Mouse (Mus musculus): ENCODE measurements around the gene Prkaca. TPM values are rescaled to one million over a fixed set of nuclear protein-coding genes. Genes with fewer than 3 reads are reported as not detected.

The Prkaca gene
- polyA plus RNA-seq, 1 experiment from 2014 or later: 164 TPM

DNA sequence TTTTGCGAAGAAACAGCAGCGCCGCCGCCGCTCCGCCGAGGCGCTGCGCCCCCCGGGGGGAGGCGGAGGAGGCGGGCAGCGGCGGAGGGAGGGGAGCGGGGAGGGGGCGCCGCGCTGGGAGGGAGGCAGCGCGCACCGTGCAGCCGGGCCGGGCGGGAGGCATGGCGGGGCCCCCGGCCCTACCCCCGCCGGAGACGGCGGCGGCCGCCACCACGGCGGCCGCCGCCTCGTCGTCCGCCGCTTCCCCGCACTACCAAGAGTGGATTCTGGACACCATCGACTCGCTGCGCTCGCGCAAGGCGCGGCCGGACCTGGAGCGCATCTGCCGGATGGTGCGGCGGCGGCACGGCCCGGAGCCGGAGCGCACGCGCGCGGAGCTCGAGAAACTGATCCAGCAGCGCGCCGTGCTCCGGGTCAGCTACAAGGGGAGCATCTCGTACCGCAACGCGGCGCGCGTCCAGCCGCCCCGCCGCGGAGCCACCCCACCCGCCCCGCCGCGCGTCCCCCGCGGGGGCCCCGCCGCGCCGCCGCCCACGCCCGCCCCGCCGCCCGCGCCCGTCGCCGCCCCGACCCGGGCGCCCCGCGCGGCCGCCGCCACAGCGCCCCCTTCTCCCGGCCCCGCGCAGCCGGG is 24.8 kb downstream of the Prkaca start, which contains the start of gene Samd1:
TSS of gene Samd1 (plus strand) at position 162 of the 631 bp plus-strand sequence.
- no peaks in the 10 kb centered on the region for H3K36me3 ChIP-seq (ENCODE audit: control insufficient read depth, insufficient read depth)
- H3K4me2 ChIP-seq (ENCODE audit: low read length): peak within 1 kb of the TSS; percentile 86
- peaks cover 4% of the 10 kb centered on the region; the same call in 1 of the 2 replicates for H3K27me3 ChIP-seq (replicated peaks; ENCODE audit: control insufficient read depth, insufficient read depth, low read length)
- H3K9ac ChIP-seq (replicated peaks; ENCODE audit: low read depth, low read length): peak within 1 kb of the TSS; percentile 69
- under 1% methylated on average over 41 of the region's 112 CpGs for WGBS
- H3K4me1 ChIP-seq (replicated peaks; ENCODE audit: control insufficient read depth, insufficient read depth, low read length): peaks cover 24% of the 10 kb centered on the region
- peak within 1 kb of the TSS; percentile 70 for H3K4me3 ChIP-seq (replicated peaks; ENCODE audit: low read length)
- peak within 1 kb of the TSS; percentile 92 for H3K27ac ChIP-seq (ENCODE audit: low read length)
- 0 out of 2 replicates have a peak, but pooled peaks have one; percentile 18 for ATAC-seq
- H3K9me3 ChIP-seq (ENCODE audit: control insufficient read depth, low read length): no peaks in the 10 kb centered on the region

DNA sequence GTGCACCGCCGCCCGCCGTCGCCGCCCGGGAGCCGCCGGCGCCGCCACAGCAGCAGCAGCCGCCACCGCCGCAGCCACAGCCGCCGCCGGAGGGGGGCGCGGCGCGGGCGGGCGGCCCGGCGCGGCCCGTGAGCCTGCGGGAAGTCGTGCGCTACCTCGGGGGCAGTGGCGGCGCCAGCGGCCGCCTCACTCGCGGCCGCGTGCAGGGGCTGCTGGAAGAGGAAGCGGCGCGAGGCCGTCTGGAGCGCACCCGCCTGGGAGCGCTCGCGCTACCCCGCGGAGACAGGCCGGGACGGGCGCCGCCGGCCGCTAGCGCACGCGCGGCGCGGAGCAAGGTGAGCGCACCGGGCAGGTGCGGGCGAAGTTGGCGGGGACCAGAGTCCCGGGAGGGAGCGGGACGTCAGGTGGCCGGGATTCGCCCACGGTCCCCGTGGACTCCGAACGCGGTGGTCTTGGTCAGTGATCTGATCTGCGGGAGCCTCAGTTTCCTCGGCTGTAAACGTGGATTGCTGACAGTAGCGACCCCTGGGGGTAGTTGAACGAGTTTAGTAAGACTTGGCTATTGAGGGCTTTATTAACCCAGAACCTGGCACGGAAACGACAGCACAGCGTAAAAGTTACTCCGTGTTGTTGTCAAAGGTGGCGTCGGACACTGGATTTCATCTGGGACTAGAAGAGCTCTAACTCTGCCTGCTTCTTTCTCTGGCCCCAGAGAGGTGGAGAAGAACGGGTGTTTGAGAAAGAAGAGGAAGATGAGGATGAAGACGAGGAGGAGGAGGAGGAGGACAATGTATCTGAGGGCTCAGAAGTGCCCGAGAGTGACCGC is 25.7 kb downstream of the Prkaca start:
- ATAC-seq: peak; percentile 22
- WGBS: under 1% methylated on average over 76 of the region's 92 CpGs
- Histone ChIP-seq H3K9me3 (ENCODE audit: control insufficient read depth, low read length) (no peaks in the 10 kb centered on the region), H3K27me3 (replicated peaks; ENCODE audit: control insufficient read depth, insufficient read depth, low read length) (peaks cover 4% of the 10 kb centered on the region; the same call in 1 of the 2 replicates), H3K9ac (replicated peaks; ENCODE audit: low read depth, low read length) (peak overlapping the region; percentile 62), H3K4me2 (ENCODE audit: low read length) (peak overlapping the region; percentile 81), H3K4me3 (replicated peaks; ENCODE audit: low read length) (peak overlapping the region; percentile 70), H3K36me3 (ENCODE audit: control insufficient read depth, insufficient read depth) (no peaks in the 10 kb centered on the region), H3K4me1 (replicated peaks; ENCODE audit: control insufficient read depth, insufficient read depth, low read length) (peaks cover 27% of the 10 kb centered on the region), H3K27ac (ENCODE audit: low read length) (peak overlapping the region; percentile 92)

DNA sequence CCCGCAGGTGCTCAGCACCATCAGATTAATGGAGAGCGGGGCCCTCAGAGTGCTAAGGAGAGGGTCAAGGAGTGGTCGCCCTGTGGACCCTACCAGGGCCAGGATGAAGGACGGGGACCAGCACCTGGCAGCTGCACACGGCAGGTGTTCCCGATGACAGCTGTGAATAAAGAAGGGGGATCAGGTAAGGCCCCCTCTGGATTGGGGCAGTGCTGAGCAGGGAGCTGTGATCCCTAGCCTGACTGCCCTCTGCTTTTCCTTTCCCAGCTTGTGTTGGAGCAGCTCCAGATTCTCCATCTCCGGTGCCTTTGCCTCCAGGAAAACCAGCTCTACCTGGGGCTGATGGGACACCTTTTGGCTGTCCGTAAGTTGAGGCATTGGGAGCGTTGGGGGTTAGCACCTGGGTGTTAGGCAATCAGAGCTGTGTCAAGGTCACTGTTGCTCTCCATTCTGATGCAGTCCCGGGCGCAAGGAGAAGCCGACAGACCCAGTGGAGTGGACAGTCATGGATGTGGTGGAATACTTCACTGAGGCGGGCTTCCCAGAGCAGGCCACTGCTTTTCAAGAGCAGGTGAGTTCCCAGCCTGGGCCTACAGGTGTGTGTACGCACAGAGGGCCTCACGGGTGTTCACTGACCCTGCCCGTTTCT is 26.4 kb downstream of the Prkaca start:
- peak overlapping the region; percentile 81 for H3K4me2 ChIP-seq (ENCODE audit: low read length)
- ATAC-seq: no peak
- no peaks in the 10 kb centered on the region for H3K9me3 ChIP-seq (ENCODE audit: control insufficient read depth, low read length)
- peaks cover 4% of the 10 kb centered on the region; the same call in 1 of the 2 replicates for H3K27me3 ChIP-seq (replicated peaks; ENCODE audit: control insufficient read depth, insufficient read depth, low read length)
- H3K4me1 ChIP-seq (replicated peaks; ENCODE audit: control insufficient read depth, insufficient read depth, low read length): peaks cover 34% of the 10 kb centered on the region
- no peaks in the 10 kb centered on the region for H3K36me3 ChIP-seq (ENCODE audit: control insufficient read depth, insufficient read depth)
- peak overlapping the region; percentile 70 for H3K4me3 ChIP-seq (replicated peaks; ENCODE audit: low read length)
- 61% methylated on average over 16 of the region's 16 CpGs for WGBS
- H3K27ac ChIP-seq (ENCODE audit: low read length): no peak overlapping the region
- peak overlapping the region; percentile 62 for H3K9ac ChIP-seq (replicated peaks; ENCODE audit: low read depth, low read length)

DNA sequence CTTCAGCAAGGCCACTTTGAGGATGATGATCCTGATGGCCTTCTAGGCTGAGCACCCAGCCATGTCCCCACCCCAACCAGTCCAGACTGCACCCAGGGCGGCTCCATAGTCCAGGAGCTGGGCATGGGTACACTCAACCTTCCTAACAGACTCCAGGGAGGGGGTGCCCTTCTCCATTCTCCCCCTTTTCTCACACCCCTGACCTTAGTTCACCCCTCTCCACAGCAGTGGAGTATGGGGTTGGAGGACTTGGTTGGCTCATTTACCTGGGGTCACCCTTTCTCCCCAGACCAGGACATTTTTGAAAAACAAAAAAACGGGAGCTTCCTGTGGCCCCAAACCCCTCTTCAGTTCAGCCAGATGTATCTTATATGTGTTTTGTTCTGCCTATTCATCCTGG is 27.0 kb downstream of the Prkaca start:
- H3K27ac ChIP-seq (ENCODE audit: low read length): no peak overlapping the region
- no peak overlapping the region for H3K9ac ChIP-seq (replicated peaks; ENCODE audit: low read depth, low read length)
- no peak overlapping the region for H3K4me3 ChIP-seq (replicated peaks; ENCODE audit: low read length)
- 95% methylated on average over 2 of the region's 2 CpGs for WGBS
- ATAC-seq: no peak
- no peaks in the 10 kb centered on the region for H3K36me3 ChIP-seq (ENCODE audit: control insufficient read depth, insufficient read depth)
- H3K4me1 ChIP-seq (replicated peaks; ENCODE audit: control insufficient read depth, insufficient read depth, low read length): peaks cover 37% of the 10 kb centered on the region
- H3K9me3 ChIP-seq (ENCODE audit: control insufficient read depth, low read length): no peaks in the 10 kb centered on the region
- H3K4me2 ChIP-seq (ENCODE audit: low read length): no peak overlapping the region
- peaks cover 4% of the 10 kb centered on the region; the same call in 1 of the 2 replicates for H3K27me3 ChIP-seq (replicated peaks; ENCODE audit: control insufficient read depth, insufficient read depth, low read length)

- H3K9me3 ChIP-seq (ENCODE audit: control insufficient read depth, low read length): no peaks in the 10 kb centered on the region
- H3K27me3 ChIP-seq (replicated peaks; ENCODE audit: control insufficient read depth, insufficient read depth, low read length): peaks cover 4% of the 10 kb centered on the region; the same call in 1 of the 2 replicates
- WGBS: 20% methylated on average over 61 of the region's 61 CpGs
- peaks cover 36% of the 10 kb centered on the region for H3K4me1 ChIP-seq (replicated peaks; ENCODE audit: control insufficient read depth, insufficient read depth, low read length)
- H3K27ac ChIP-seq (ENCODE audit: low read length): no peak within 1 kb of the TSS
- no peak within 1 kb of the TSS for H3K4me2 ChIP-seq (ENCODE audit: low read length)
- H3K4me3 ChIP-seq (replicated peaks; ENCODE audit: low read length): no peak within 1 kb of the TSS
- H3K9ac ChIP-seq (replicated peaks; ENCODE audit: low read depth, low read length): 0 out of 2 replicates have a peak within 1 kb of the TSS, but pooled peaks have one; percentile 27
- no peak for ATAC-seq
- no peaks in the 10 kb centered on the region for H3K36me3 ChIP-seq (ENCODE audit: control insufficient read depth, insufficient read depth)
Observed at GRCm38 (mm10) chr8:84001281-84002000, 28.6 kb downstream of the Prkaca start, which contains the start of gene 1700067K01Rik. Gene 1700067K01Rik (plus strand): TSS chr8:84001502.

GRCm38 (mm10) chr8:84002957-84003611 is 30.3 kb downstream of the Prkaca start:
- WGBS: 50% methylated on average over 12 of the region's 12 CpGs
- Histone ChIP-seq H3K4me3 (replicated peaks; ENCODE audit: low read length) (no peak overlapping the region), H3K36me3 (ENCODE audit: control insufficient read depth, insufficient read depth) (no peaks in the 10 kb centered on the region), H3K27ac (ENCODE audit: low read length) (no peak overlapping the region), H3K9me3 (ENCODE audit: control insufficient read depth, low read length) (no peaks in the 10 kb centered on the region), H3K4me2 (ENCODE audit: low read length) (no peak overlapping the region), H3K27me3 (replicated peaks; ENCODE audit: control insufficient read depth, insufficient read depth, low read length) (peaks cover 4% of the 10 kb centered on the region; the same call in 1 of the 2 replicates), H3K4me1 (replicated peaks; ENCODE audit: control insufficient read depth, insufficient read depth, low read length) (peaks cover 34% of the 10 kb centered on the region), H3K9ac (replicated peaks; ENCODE audit: low read depth, low read length) (no peak overlapping the region)
- ATAC-seq: no peak

DNA sequence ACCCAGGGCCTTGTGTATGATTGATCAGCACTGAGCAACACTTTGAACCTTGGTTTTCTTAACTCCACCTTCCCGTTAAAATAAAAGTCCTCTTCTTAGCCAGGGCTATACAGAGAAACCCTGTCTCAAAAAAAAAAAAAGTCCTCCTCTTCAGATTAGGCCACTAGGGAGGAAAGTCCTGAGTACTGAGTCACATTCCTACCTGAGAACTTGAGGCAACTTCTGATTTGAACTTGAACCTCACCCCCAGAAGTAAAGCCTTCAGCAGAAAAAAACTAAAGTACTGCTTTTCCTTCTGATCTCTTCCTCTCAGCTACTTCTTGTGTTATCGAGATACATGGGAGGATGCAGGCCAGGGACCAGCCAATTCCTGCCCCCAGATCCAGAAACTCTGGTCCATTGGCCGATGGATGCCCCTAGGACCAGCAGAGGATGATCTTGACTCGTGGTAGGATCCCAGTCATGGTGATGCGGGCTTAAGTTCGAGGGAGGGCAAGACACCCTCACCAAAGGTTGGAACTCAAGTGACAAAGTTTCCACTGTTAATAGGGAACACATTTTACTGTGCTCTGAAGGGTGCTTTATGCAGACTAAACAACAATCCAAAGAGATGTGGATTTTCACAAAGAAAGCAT is 30.9 kb downstream of the Prkaca start:
- Histone ChIP-seq H3K27me3 (replicated peaks; ENCODE audit: control insufficient read depth, insufficient read depth, low read length) (peaks cover 4% of the 10 kb centered on the region; the same call in 1 of the 2 replicates), H3K9me3 (ENCODE audit: control insufficient read depth, low read length) (no peaks in the 10 kb centered on the region), H3K4me2 (ENCODE audit: low read length) (peak overlapping the region; percentile 92), H3K36me3 (ENCODE audit: control insufficient read depth, insufficient read depth) (no peaks in the 10 kb centered on the region), H3K4me3 (replicated peaks; ENCODE audit: low read length) (peak overlapping the region; percentile 70), H3K9ac (replicated peaks; ENCODE audit: low read depth, low read length) (peak overlapping the region; percentile 78), H3K27ac (ENCODE audit: low read length) (no peak overlapping the region), H3K4me1 (replicated peaks; ENCODE audit: control insufficient read depth, insufficient read depth, low read length) (peaks cover 30% of the 10 kb centered on the region)
- ATAC-seq: no peak
- WGBS: 79% methylated on average over 6 of the region's 6 CpGs
